Mouse (Mus musculus) left cerebral cortex, adult 11 months (tissue): ENCODE results near the gene Cpne4.

Experiments used
- DNase-seq: peaks from one replicate; pipeline ENCODE4 v3.0.0; 2022; ENCODE audit warnings: low spot score

The Cpne4 gene

DNA sequence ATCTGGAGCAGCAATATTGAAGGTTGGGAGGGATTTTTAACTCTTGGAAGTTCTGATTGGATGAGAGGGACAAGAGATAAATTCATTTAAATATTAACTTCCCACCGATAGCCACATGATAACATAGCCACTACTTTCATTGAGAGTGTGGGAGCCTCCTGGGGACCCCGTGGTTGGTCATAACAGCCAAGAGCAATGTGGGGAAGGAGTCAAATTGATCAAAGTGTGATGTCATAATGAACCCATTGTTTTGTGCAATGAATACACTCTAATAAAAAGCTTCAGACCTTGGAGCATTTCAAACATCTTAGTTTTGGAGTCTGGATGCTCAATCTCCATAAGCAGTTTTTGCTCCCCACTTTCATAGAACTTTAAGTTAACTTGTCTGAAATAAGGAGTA is at the start of gene Cpne4:
Gene Cpne4, plus strand, starts transcription at position 301 of the 400 bp plus-strand sequence.
- DNase-seq = no peak

DNA sequence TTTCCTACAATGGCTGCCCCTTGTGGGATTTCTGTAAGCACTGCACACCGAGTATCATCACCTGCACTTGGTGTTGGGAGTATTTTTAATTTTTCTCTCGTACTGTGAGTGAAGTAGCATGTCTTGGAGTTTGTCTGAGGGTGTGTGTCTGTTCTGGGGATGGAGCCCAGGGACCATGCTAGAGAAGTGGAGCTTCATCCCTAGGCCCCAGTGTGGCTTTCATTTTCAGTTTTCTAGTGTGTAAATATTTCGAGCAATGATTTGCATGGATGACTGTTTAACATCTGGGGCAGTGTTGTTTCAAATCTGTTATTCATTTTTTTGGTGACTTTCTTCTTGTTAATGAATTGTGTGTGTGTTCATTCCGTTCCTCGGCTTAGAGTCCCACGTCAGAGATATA is 31.9 kb upstream of the Cpne4 start:
- no peak for DNase-seq

DNA sequence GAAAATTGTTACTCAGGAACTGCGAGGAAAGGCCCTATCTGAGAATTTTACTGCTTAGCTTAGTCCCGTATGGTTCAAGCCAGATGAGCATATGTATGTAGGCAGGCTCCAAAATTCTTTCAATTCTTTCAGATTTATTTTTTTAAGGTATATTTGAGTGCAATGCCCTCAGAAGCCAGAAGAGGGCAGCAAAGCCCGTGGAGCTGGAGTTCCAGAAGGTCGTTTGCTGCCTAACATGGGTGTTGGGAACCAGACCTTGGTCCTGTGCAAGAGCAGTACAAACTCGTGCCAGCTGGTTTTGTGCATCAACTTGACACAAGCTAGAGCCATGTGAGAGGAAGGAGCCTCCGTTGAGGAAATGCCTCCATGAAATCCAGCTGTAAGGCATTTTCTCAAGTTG is 11.6 kb upstream of the Cpne4 start:
- no peak for DNase-seq

GRCm38 (mm10) chr9:104565815-104566214 is 18.7 kb downstream of the Cpne4 start:
- DNase-seq = no peak

DNA sequence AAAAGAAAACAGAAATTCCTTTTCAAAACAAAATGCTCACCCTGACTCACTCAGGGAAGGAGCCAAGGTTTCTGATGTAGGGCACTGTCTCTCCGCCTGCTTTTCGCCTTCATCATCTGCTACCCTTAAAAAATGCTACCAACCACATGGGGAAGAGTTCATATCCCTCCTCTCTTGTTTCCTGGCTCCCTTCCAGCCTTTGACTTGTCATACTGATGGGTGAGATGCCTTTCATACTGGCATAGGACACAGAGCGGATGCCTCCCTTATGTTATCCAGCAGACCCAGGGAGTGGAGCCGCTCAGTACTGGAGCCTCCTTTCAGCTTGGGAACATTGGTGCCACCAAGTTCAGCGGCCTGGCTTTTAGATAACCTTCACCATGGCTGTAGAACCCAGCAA is 19.4 kb downstream of the Cpne4 start:
- no peak for DNase-seq

GRCm38 (mm10) chr9:104567096-104567495 is 20.0 kb downstream of the Cpne4 start:
- no peak for DNase-seq

- peak; percentile 54 for DNase-seq
These were observed 22.5 kb downstream of the Cpne4 start for GRCm38 (mm10) chr9:104569480-104570167.

DNA sequence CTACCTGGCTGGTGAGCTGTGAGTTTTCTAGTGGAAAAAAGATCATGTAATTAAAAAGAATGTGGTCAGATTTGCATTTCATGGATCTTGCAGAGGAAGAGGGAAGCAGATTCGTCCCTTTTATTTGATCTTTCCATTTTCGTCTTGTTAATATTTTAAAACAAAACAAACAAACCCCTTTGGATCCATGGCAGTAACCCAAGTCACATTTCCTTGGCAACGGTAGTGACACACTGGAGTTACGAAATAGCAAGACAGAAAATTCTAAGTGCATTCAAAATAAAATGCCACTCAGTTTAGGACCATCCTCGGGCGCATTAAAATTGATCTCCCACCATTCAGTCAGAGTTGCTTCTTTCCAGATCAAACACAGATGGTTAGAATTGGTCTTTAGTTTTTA is 25.8 kb downstream of the Cpne4 start:
- no peak for DNase-seq

GRCm38 (mm10) chr9:104574476-104574875 is 27.4 kb downstream of the Cpne4 start:
- no peak for DNase-seq

GRCm38 (mm10) chr9:104581921-104582624 is 35.0 kb downstream of the Cpne4 start:
- no peak for DNase-seq

DNA sequence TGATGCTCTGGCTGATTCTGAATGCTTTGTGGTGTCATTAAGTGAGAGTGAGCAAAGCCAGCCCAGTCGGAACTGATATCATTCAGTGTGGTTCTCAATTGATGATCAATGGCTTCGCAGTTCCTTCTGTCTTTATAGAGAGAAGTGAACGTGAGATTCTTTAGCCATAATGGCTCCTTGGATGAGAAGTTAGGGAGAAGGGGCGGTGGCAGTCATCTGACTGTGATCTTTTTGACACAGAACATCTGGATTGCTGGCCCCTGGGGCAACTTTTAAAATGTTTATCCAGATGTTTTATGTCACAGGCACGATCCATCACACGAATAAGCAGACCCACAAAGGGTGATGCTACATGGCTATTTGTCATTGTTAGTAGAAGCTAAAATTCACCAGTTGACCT is 35.6 kb downstream of the Cpne4 start:
- DNase-seq = no peak

- no peak for DNase-seq
These were observed 47.5 kb downstream of the Cpne4 start for GRCm38 (mm10) chr9:104594550-104594949.

DNA sequence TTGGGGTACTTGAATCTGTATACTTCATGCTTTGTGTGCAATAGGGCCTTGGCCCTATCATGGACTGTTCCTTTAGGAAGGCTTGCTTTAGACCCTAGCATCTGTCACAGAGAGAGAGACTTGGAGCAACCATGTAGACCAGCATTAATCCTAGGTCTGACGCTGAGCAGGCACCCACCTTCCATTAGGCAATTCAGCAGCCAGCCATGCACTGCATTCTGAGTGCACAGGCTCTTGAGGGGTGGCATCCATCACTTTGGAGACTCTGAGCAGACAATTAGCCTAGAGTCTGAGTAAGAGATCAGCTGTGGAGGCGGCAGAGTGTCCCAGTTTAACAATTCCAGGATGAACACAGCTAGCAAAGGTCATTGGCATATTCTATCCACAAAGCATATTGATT is 47.9 kb downstream of the Cpne4 start:
- no peak for DNase-seq

- peak; percentile 44 for DNase-seq
These were observed 65.4 kb downstream of the Cpne4 start for GRCm38 (mm10) chr9:104612523-104612922.

DNA sequence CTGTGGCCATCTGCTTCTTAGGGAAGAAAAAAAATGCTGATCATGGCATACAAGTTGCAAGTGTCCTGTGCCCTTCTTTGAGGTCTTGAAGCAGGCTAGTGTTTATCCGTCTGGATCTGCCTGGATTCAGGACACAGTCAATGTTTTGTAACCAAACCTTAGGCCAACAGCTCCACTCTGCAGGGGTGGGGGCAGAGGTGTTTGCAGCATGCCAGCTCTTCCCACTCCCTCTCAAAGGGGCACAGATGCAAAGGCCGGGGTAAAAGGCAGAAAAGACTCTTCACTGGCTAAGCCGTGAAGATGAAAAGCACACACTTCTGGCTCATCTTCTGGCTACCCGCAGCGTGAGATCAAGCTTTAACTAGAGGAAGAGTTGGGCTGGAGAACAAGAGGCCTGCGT is 69.6 kb downstream of the Cpne4 start:
- no peak for DNase-seq

DNA sequence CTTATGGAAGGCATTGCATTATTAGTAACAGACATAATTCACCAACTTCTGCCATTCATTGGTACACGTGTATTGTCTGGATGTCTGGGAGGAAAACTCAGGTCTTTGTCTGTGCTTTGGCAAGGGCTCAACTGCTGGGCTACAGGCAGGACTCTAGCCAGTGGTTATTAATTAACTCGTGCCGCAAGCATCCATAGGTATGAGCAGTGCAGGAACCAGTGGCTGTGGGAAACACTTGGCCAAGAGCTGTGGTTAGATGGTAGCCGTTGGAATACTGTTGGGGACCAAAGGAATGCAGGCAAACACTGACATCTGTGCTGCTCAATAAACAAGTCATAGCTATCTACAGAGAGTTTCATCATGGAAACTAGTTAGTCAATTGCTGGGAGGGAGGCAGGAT is 76.5 kb downstream of the Cpne4 start:
- no peak for DNase-seq

GRCm38 (mm10) chr9:104627816-104628215 is 80.7 kb downstream of the Cpne4 start:
- DNase-seq = no peak

- DNase-seq = no peak
These were observed 82.2 kb downstream of the Cpne4 start for GRCm38 (mm10) chr9:104629282-104629681.

DNA sequence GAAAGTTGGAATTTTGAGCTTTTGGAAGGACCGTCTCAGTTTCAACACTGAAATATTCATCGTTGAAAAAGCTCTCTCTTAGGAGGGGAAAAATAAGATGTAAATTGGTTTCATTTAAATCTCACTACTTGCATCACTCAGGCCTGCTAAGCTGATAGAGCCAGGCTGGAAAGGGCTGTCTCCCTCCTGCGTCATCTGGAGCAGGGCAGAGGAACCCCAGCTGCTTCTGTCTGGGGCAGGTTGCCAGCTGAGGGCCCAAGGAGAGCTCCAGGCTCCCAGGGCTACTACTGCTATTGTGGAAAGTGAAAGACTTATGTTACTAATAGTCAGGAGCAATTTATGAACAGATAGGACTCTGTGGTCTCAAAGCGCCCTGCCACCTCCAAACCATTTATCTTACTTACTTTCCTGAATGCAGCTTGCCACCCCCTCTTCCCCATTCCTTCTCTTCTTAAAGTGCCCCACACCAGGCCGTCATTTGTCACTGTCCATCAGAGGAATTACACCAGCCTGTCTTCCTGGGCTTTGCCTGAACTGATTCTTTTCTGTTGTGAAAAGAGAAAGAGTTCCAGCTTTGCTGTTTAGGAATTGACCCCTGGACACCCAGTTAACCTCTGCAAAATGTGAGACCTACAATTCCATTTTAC is 99.4 kb downstream of the Cpne4 start:
- DNase-seq = no peak

- no peak for DNase-seq
These were observed 105.7 kb downstream of the Cpne4 start for GRCm38 (mm10) chr9:104652691-104653261.

DNA sequence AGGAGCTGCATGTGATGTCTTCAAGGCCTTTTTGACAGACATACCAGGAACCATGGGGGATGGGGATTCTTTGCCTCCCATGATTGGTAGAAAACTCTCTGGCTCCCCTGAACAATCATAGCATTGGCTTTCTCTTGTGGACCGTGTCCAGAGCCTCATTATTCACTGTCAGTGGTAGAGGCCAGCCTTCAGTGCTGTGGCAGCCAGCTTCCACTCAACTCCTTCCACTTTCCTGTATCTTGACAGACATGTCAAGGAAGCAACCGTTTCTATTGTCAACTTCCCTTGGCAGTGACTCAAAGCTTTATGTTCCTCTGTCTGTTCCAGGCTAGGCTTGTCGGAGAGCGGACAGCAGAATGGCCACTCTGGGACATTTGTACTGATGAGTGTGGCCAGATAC is 112.7 kb downstream of the Cpne4 start:
- no peak for DNase-seq

- no peak for DNase-seq
These were observed 129.6 kb downstream of the Cpne4 start for GRCm38 (mm10) chr9:104676665-104677064.

- no peak for DNase-seq
These were observed 131.5 kb downstream of the Cpne4 start for GRCm38 (mm10) chr9:104678571-104678970.
